Mouse (Mus musculus) hindbrain, embryonic 14.5 days (tissue): ENCODE data around the gene Midn. TPM values are rescaled to one million over a fixed set of nuclear protein-coding genes. Genes with fewer than 3 reads are reported as not detected.

ENCODE experiments used
- ATAC-seq: fragments of 200-750 bp; cut with Nextera tagmentation; 2 replicates; pipeline ENCODE4 v1.8.0; 2017; ENCODE audit warnings: moderate number of reproducible peaks, mild to moderate bottlenecking, moderate TSS enrichment, moderate library complexity; ENCODE audit not compliant: low FRiP score
- DNase-seq: peaks from one replicate; pipeline ENCODE4 v3.0.0-alpha.2; 2015; ENCODE audit warnings: low spot score
- H3K27ac ChIP-seq: fragments of 300-500 bp; sonication (generic); 2 replicates; pipeline ENCODE4 v1.5.1; 2014; ENCODE audit warnings: mild to moderate bottlenecking, moderate library complexity
- H3K27me3 ChIP-seq: fragments of 300-500 bp; sonication (generic); 2 replicates; pipeline ENCODE4 v1.6.1; 2014; ENCODE audit warnings: mild to moderate bottlenecking, low read length, mixed read lengths; ENCODE audit not compliant: control insufficient read depth, insufficient read depth
- H3K36me3 ChIP-seq: fragments of 300-500 bp; sonication (generic); replicated peaks from 2 replicates; pipeline ENCODE4 v1.6.1; 2014; ENCODE audit not compliant: control insufficient read depth, insufficient read depth
- H3K4me1 ChIP-seq: fragments of 300-500 bp; sonication (generic); replicated peaks from 2 replicates; pipeline ENCODE4 v1.6.1; 2014; ENCODE audit warnings: antibody characterized with exemption, low read length, mixed read lengths; ENCODE audit not compliant: control insufficient read depth, insufficient read depth
- H3K4me2 ChIP-seq: fragments of 300-500 bp; sonication (generic); replicated peaks from 2 replicates; pipeline ENCODE4 v1.6.1; 2014; ENCODE audit warnings: mild to moderate bottlenecking, moderate library complexity
- H3K4me3 ChIP-seq: fragments of 300-500 bp; sonication (generic); replicated peaks from 2 replicates; pipeline ENCODE4 v1.5.1; 2014; ENCODE audit warnings: mild to moderate bottlenecking, low read length
- H3K9ac ChIP-seq: fragments of 300-500 bp; sonication (generic); 2 replicates; pipeline ENCODE4 v1.6.1; 2014
- H3K9me3 ChIP-seq: fragments of 300-500 bp; sonication (generic); 2 replicates; pipeline ENCODE4 v1.6.1; 2016; ENCODE audit warnings: low read length; ENCODE audit not compliant: control insufficient read depth
- WGBS: fragments of 180-500 bp; shearing (Covaris S2); extraction: QIAGEN DNeasy Blood & Tissue Kit; methylation state at CpG from one replicate; pipeline ENCODE4 v1.1.7; 2014; 5-methylcytosine and 5-hydroxymethylcytosine counted together
- polyA plus RNA-seq: library from polyadenylated mRNA; unstranded; fragments of >200 nt; fragmentation: Nextera tagmentation; extraction: Ambion mirVana; gene quantifications from 2 replicates; pipeline ENCODE4 v1.2.1, GENCODE M21; 2014

The Midn gene
- polyA plus RNA-seq, 1 experiment from 2014 or later: 44.1 TPM

GRCm38 (mm10) chr10:80140666-80141035, 7.4 kb upstream of the Midn start, which contains the start of gene Cbarp:
Gene Cbarp (minus strand): TSS chr10:80140835.
- Histone ChIP-seq H3K9ac (peak within 1 kb of the TSS; percentile 93), H3K36me3 (peaks cover 37% of the 10 kb centered on the region), H3K27ac (peak within 1 kb of the TSS; percentile 98), H3K9me3 (no peaks in the 10 kb centered on the region), H3K27me3 (no peaks in the 10 kb centered on the region), H3K4me3 (peak within 1 kb of the TSS; percentile 80), H3K4me1 (peaks cover 38% of the 10 kb centered on the region), H3K4me2 (peak within 1 kb of the TSS; percentile 97)
- DNase-seq: no peak
- no peak for ATAC-seq
- WGBS: 64% methylated on average over 10 of the region's 10 CpGs

- no peaks in the 10 kb centered on the region for H3K27me3 ChIP-seq
- peak overlapping the region; percentile 97 for H3K4me2 ChIP-seq
- ATAC-seq (peak; percentile 72), DNase-seq (peak; percentile 90)
- H3K4me3 ChIP-seq: peak overlapping the region; percentile 80
- peak overlapping the region; percentile 86 for H3K27ac ChIP-seq
- WGBS: under 1% methylated on average over 29 of the region's 29 CpGs
- H3K9me3 ChIP-seq: no peaks in the 10 kb centered on the region
- H3K36me3 ChIP-seq: peaks cover 37% of the 10 kb centered on the region
- peak overlapping the region; percentile 26 for H3K9ac ChIP-seq
- H3K4me1 ChIP-seq: peaks cover 36% of the 10 kb centered on the region
These were observed 6.8 kb upstream of the Midn start for GRCm38 (mm10) chr10:80141243-80141642.

DNA sequence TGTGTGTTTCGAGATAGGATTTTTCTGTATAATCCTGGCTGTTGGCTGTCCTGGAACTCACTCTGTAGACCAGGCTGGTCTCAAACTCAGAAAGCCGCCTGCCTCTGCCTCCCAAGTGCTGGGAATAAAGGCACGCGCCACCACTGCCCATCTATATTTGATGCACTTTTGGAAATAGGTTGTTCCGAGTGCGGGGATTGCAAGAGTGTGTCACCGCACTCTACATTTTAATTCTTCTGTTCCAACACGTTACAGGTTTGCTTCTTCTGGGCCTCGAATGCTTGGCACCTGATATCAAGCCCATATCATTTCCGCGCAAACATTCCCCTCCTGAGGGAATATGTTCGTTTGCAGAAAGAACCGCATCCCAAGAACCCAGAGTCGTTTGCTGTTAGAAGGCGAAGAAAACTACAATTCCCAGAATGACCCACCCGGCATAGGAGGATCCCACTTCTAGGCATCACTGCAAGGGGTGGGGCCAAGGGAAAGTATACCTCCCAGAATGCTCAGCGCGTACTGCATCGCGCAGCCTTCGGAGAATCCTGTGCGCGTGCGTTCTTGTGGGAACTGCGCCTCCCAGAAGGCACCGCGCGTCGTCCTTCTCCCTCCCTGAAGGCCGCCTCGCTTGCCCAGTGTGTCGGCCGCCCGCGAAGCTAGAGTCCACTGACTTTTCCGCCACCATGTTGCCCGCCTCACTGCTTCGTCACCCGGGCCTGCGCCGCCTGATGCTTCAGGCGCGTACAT, 6.1 kb upstream of the Midn start:
- peak; percentile 86 for ATAC-seq
- Histone ChIP-seq H3K4me1 (peaks cover 28% of the 10 kb centered on the region), H3K4me2 (peak overlapping the region; percentile 97), H3K36me3 (peaks cover 32% of the 10 kb centered on the region), H3K9ac (peak overlapping the region; percentile 93), H3K27ac (peak overlapping the region; percentile 86), H3K4me3 (peak overlapping the region; percentile 80), H3K27me3 (no peaks in the 10 kb centered on the region), H3K9me3 (no peaks in the 10 kb centered on the region)
- under 1% methylated on average over 42 of the region's 43 CpGs for WGBS
- peak; percentile 99 for DNase-seq

DNA sequence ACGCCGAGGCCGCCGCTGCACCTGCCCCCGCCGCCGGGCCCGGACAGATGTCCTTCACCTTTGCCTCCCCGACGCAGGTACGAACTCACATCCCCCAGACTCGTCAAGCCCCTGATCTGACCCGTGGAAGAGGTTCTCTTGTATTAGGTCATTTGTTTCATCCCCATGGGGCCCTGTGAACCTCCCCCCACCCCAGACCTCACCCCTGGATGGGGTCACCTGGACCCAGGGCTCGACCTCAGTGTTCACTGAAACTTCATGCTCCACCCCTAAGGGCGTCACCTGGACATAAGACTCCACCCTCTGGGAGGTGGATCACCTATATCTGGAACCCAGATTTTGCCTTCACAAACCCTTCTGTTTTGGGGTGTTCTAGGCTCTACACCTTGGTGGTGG, 5.5 kb upstream of the Midn start:
- H3K36me3 ChIP-seq: peaks cover 32% of the 10 kb centered on the region
- H3K27me3 ChIP-seq: no peaks in the 10 kb centered on the region
- H3K4me1 ChIP-seq: peaks cover 23% of the 10 kb centered on the region
- no peaks in the 10 kb centered on the region for H3K9me3 ChIP-seq
- peak overlapping the region; percentile 97 for H3K4me2 ChIP-seq
- no peak for ATAC-seq
- no peak for DNase-seq
- peak overlapping the region; percentile 80 for H3K4me3 ChIP-seq
- H3K9ac ChIP-seq: peak overlapping the region; percentile 93
- peak overlapping the region; percentile 86 for H3K27ac ChIP-seq
- WGBS: 0% methylated on average over 15 of the region's 15 CpGs

DNA sequence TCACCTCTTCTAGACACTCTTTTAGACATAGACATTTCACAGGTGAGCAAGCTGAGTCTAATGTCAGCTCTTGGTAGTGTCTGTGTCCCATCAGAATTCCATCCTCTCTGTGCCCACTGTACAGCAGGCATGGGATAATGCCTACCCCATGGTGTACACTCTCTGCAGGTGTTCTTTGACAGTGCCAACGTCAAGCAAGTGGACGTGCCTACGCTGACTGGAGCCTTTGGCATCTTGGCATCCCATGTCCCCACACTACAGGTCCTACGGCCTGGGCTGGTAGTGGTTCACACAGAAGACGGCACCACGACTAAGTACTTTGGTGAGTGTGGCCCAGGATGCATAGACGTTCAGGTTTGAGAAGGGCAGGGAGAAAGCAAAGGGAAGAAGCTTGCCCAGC, 4.4 kb upstream of the Midn start:
- Histone ChIP-seq H3K4me2 (peak overlapping the region; percentile 97; the same call in 1 of the 2 replicates), H3K4me1 (peaks cover 13% of the 10 kb centered on the region), H3K36me3 (peaks cover 32% of the 10 kb centered on the region), H3K9ac (no peak overlapping the region), H3K4me3 (0 out of 2 replicates have a peak overlapping the region, but pooled peaks have one; percentile 80), H3K9me3 (no peaks in the 10 kb centered on the region), H3K27me3 (no peaks in the 10 kb centered on the region), H3K27ac (no peak overlapping the region)
- ATAC-seq: no peak
- 91% methylated on average over 7 of the region's 7 CpGs for WGBS
- DNase-seq: no peak

- Histone ChIP-seq H3K9me3 (no peaks in the 10 kb centered on the region), H3K4me3 (no peak overlapping the region), H3K9ac (no peak overlapping the region), H3K36me3 (peaks cover 32% of the 10 kb centered on the region), H3K4me1 (peaks cover 13% of the 10 kb centered on the region), H3K27me3 (no peaks in the 10 kb centered on the region), H3K27ac (no peak overlapping the region), H3K4me2 (no peak overlapping the region)
- 95% methylated on average over 12 of the region's 12 CpGs for WGBS
- no peak for DNase-seq
- no peak for ATAC-seq
These were observed 3.9 kb upstream of the Midn start for GRCm38 (mm10) chr10:80144159-80144558.

DNA sequence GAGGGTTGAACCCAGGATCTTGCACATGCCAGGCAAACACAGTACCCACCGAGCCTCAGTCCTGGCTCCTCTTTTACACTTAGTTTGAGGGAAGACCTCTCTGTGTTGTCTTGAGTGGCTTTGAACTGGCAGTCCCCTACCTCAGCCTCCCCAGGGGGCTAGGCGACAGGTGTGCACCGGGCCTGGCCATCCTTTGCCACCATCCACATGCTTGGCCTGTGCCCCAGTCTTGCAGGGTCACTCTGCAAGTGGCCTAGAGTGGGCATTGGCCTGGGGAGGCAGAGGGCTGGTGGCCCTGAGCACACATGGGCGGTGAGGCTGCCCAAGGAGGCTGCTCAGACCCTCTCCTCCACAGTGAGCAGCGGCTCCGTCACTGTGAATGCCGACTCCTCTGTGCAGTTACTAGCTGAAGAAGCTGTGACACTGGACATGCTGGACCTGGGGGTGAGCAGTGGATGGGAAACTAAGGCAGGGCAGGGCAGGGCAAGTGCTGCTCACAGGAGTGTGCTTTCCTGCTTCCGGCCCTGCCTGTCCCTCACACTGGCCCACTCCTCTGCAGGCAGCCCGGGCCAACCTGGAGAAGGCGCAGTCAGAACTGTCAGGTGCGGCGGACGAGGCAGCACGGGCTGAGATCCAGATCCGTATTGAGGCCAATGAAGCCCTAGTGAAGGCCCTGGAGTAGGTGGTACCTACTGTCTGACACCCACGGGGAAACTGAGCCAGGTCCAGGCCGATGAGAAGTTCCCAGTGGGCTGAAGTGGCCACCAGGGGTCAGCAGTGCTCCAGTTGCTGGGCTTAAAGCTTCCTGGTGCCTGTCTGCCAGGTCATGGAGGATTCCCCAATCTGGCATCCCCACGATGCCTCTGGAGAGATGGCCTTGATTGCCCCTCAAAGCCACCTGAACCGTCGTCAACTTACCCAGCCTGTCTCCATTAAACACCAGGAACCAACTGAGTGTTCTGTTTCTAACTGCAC, 2.9 kb upstream of the Midn start:
- peaks cover 8% of the 10 kb centered on the region for H3K4me1 ChIP-seq
- H3K36me3 ChIP-seq: peaks cover 36% of the 10 kb centered on the region
- H3K9me3 ChIP-seq: no peaks in the 10 kb centered on the region
- no peak overlapping the region for H3K27ac ChIP-seq
- DNase-seq (peak; percentile 72), ATAC-seq (no peak)
- 71% methylated on average over 20 of the region's 20 CpGs for WGBS
- H3K27me3 ChIP-seq: no peaks in the 10 kb centered on the region
- H3K4me3 ChIP-seq: no peak overlapping the region
- H3K9ac ChIP-seq: no peak overlapping the region
- H3K4me2 ChIP-seq: 0 out of 2 replicates have a peak overlapping the region, but pooled peaks have one; percentile 10

GRCm38 (mm10) chr10:80145896-80146295, 2.2 kb upstream of the Midn start:
- Histone ChIP-seq H3K9me3 (no peaks in the 10 kb centered on the region), H3K9ac (no peak overlapping the region), H3K4me1 (peaks cover 8% of the 10 kb centered on the region), H3K4me3 (no peak overlapping the region), H3K36me3 (peaks cover 36% of the 10 kb centered on the region), H3K27ac (no peak overlapping the region), H3K27me3 (no peaks in the 10 kb centered on the region), H3K4me2 (0 out of 2 replicates have a peak overlapping the region, but pooled peaks have one; percentile 10)
- WGBS: 89% methylated on average over 6 of the region's 6 CpGs
- ATAC-seq: no peak
- no peak for DNase-seq

DNA sequence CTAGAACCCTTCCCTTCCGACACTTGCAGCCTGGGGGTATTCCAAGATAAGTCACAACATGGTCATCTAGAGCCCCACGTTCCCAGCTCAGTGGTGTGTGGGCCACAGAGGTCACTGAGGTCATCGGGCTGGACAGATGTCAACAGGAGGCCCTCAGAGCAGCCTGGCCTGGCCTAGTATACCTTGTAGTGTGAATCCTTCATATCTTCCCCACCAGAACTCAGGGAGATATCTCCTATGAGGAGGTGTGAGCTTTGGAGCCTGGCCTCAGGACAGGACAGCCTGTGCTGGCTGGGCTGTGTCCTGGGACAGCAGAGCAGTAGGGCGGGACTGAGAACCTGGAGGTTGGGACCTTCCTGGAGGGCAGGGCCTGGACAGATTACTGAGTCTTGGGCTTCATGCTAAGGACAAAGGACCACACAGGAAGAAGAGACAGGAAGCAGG, 1.5 kb upstream of the Midn start:
- peaks cover 8% of the 10 kb centered on the region for H3K4me1 ChIP-seq
- H3K9ac ChIP-seq: no peak overlapping the region
- H3K27ac ChIP-seq: no peak overlapping the region

More for the DNA sequence above, 1.5 kb upstream of the Midn start:
- DNase-seq (no peak), ATAC-seq (no peak)
- Histone ChIP-seq H3K4me3 (no peak overlapping the region), H3K4me2 (no peak overlapping the region), H3K9me3 (no peaks in the 10 kb centered on the region), H3K36me3 (peaks cover 40% of the 10 kb centered on the region), H3K27me3 (no peaks in the 10 kb centered on the region)
- WGBS: 79% methylated on average over 4 of the region's 4 CpGs
